Mouse (Mus musculus): ENCODE data around the gene Gm28051. TPM values are rescaled to one million over a fixed set of nuclear protein-coding genes. Genes with fewer than 3 reads are reported as not detected.
A peak's percentile ranks its signal among the peaks of the same experiment; 100 is the strongest.

Gm28051 gene
- polyA plus RNA-seq, 1 experiment from 2014 or later, result not detected

DNA sequence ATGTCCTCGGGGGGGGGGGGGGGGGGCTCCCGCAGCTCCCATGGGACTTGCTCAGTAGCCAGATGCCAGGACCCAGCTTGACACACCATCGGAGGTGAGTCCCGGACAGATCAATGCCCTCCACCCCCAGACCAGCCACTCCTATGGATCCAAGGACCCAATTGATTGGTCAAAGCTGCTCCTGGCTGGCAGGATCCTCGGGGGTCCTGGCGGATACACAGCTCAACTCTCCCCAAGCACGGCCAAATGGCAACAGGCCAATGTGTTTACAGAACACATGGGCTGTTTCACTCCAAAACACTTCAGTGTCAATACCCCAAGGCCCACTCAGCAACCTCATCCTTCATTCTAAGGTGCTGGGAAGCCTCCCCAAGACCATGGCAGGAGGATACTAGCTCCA, 65.8 kb downstream of the Gm28051 start:
- ATAC-seq (ENCODE audit: low FRiP score, low TSS enrichment), result no peak
- H3K36me3 ChIP-seq (ENCODE audit: insufficient read depth, low read length), result no peaks in the 10 kb centered on the region
- 43% methylated on average over 6 of the region's 7 CpGs for WGBS
- H3K27me3 ChIP-seq (ENCODE audit: insufficient read depth, low read length), result no peaks in the 10 kb centered on the region
- H3K9ac ChIP-seq (replicated peaks; ENCODE audit: low read length), result no peak overlapping the region
- peak overlapping the region; percentile 66; the same call in 1 of the 2 replicates for H3K27ac ChIP-seq (ENCODE audit: low read length)
- no peaks in the 10 kb centered on the region for H3K9me3 ChIP-seq (ENCODE audit: low read length)
- H3K4me1 ChIP-seq (ENCODE audit: insufficient read depth, low read length), result peaks cover 45% of the 10 kb centered on the region
- H3K4me2 ChIP-seq (replicated peaks; ENCODE audit: low read depth, low read length), result no peak overlapping the region
- H3K4me3 ChIP-seq (ENCODE audit: low read length), result no peak overlapping the region

DNA sequence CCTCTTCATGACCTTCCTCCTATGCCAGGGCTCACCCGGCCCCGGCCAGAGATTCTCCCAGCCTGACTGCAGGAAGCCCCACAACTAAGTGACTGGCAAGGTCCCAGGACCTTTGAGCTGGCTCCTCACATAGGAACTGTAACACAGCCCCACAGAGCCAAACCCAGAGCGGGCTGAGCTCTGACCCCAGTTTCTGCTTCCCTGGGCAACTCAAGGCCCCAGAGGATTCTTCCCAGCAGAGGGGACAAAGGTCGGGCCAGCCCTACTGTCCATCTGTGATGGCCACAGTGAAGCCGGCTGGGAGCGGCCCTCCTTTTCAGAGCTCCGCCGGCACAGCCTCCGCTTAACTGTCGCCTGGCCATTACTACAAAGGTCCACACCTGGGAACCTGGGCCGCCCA, 66.4 kb downstream of the Gm28051 start:
- no peaks in the 10 kb centered on the region for H3K27me3 ChIP-seq (ENCODE audit: insufficient read depth, low read length)
- H3K9ac ChIP-seq (replicated peaks; ENCODE audit: low read length), result no peak overlapping the region
- H3K4me3 ChIP-seq (ENCODE audit: low read length), result no peak overlapping the region
- no peaks in the 10 kb centered on the region for H3K36me3 ChIP-seq (ENCODE audit: insufficient read depth, low read length)
- ATAC-seq (ENCODE audit: low FRiP score, low TSS enrichment), result peak; percentile 75
- peak overlapping the region; percentile 66 for H3K27ac ChIP-seq (ENCODE audit: low read length)
- H3K4me1 ChIP-seq (ENCODE audit: insufficient read depth, low read length), result peaks cover 44% of the 10 kb centered on the region
- WGBS, result 30% methylated on average over 11 of the region's 11 CpGs
- no peak overlapping the region for H3K4me2 ChIP-seq (replicated peaks; ENCODE audit: low read depth, low read length)
- H3K9me3 ChIP-seq (ENCODE audit: low read length), result no peaks in the 10 kb centered on the region

DNA sequence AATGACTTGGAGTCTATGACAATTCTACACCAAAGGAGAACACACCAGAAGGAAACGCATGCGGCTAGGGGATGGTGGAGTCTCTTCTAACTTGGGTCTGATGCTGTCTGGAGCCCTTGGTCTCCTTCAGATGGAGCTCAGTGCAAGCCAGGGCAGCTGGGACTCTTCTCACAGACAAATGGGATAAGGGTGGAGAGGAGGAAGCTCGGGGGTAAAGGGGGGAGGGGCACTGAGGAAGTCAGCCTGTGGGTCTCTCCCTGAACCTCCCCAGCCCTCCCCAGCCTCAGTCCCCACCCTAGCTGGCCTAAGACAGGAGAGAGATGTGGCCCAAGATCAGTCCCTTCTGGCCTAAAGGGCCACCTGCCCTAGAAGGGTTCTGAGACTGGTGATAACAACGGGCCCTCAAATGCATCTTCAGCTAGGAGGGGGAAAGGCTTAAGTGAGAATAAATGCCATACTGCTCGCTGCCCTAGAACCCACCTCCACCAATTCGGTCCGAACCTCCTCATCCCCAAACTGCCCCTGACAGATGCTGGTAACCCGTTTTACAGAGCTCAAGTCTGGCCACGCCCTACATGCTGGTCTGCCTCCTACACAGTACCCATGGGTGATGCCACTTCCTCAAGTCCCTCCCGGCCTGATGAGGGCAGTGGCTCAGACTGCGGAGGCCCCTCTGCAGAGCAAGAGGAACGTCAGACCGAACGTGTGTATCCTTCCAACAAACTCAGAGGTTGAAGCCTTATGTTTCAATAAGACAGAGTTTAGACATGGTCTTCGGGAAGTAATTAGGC, 67.6 kb downstream of the Gm28051 start:
- no peak overlapping the region for H3K4me3 ChIP-seq (ENCODE audit: low read length)
- ATAC-seq (ENCODE audit: low FRiP score, low TSS enrichment), result peak; percentile 16; the same call in 1 of the 2 replicates
- no peaks in the 10 kb centered on the region for H3K36me3 ChIP-seq (ENCODE audit: insufficient read depth, low read length)
- H3K9ac ChIP-seq (replicated peaks; ENCODE audit: low read length), result no peak overlapping the region
- H3K4me2 ChIP-seq (replicated peaks; ENCODE audit: low read depth, low read length), result no peak overlapping the region
- H3K4me1 ChIP-seq (ENCODE audit: insufficient read depth, low read length), result peaks cover 43% of the 10 kb centered on the region
- H3K9me3 ChIP-seq (ENCODE audit: low read length), result no peaks in the 10 kb centered on the region
- no peaks in the 10 kb centered on the region for H3K27me3 ChIP-seq (ENCODE audit: insufficient read depth, low read length)
- 74% methylated on average over 15 of the region's 15 CpGs for WGBS
- H3K27ac ChIP-seq (ENCODE audit: low read length), result no peak overlapping the region

DNA sequence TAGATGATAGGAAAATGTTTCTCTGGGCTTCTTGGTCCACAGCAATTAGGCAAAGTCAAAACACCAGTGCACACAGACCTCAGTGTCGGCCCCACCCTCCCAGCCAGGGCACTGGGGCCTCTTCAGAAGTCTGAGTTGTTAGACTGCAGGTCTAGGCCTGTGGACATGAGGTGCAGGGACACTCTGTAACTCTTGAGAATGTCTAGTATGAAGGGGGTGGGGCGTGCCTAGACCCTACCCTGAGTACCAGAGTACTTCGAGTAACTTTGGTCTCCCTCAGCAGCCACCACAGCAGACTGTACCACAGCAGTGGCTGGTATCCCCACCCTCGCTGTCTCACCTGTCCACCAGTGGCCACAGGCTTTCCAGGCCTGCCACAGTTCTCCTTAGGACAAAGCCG, 71.2 kb downstream of the Gm28051 start:
- Histone ChIP-seq H3K4me3 (ENCODE audit: low read length) (no peak overlapping the region), H3K4me2 (replicated peaks; ENCODE audit: low read depth, low read length) (no peak overlapping the region), H3K36me3 (ENCODE audit: insufficient read depth, low read length) (no peaks in the 10 kb centered on the region), H3K4me1 (ENCODE audit: insufficient read depth, low read length) (peaks cover 54% of the 10 kb centered on the region), H3K9me3 (ENCODE audit: low read length) (no peaks in the 10 kb centered on the region), H3K27me3 (ENCODE audit: insufficient read depth, low read length) (no peaks in the 10 kb centered on the region), H3K27ac (ENCODE audit: low read length) (no peak overlapping the region), H3K9ac (replicated peaks; ENCODE audit: low read length) (no peak overlapping the region)
- WGBS, result 92% methylated on average over 5 of the region's 5 CpGs
- ATAC-seq (ENCODE audit: low FRiP score, low TSS enrichment), result no peak

DNA sequence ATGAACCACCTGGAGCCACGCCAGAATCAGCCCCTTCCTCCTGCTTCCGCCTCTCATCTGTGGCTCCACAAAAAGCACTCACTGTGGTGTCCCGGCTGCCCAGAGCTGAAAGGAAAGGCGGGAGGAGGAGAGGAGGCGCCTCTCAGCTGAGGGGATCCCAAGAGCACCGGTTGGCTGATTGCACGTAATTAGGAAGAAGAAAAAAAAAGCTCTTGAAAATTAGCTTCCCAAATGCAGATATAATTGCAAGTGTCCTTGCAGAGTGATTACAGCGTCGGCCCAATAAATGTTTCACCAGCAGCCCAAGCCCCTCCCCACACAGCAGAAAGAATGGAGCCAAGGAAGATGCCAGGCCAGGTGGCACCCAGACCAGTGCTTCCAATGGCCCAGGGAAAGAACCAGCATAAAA, 72.0 kb downstream of the Gm28051 start:
- Histone ChIP-seq H3K9me3 (ENCODE audit: low read length) (no peaks in the 10 kb centered on the region), H3K9ac (replicated peaks; ENCODE audit: low read length) (no peak overlapping the region), H3K4me3 (ENCODE audit: low read length) (no peak overlapping the region), H3K4me1 (ENCODE audit: insufficient read depth, low read length) (peaks cover 53% of the 10 kb centered on the region), H3K27ac (ENCODE audit: low read length) (no peak overlapping the region), H3K4me2 (replicated peaks; ENCODE audit: low read depth, low read length) (no peak overlapping the region), H3K36me3 (ENCODE audit: insufficient read depth, low read length) (no peaks in the 10 kb centered on the region), H3K27me3 (ENCODE audit: insufficient read depth, low read length) (no peaks in the 10 kb centered on the region)
- 16% methylated on average over 9 of the region's 9 CpGs for WGBS
- ATAC-seq (ENCODE audit: low FRiP score, low TSS enrichment), result no peak; the same call in 1 of the 2 replicates

DNA sequence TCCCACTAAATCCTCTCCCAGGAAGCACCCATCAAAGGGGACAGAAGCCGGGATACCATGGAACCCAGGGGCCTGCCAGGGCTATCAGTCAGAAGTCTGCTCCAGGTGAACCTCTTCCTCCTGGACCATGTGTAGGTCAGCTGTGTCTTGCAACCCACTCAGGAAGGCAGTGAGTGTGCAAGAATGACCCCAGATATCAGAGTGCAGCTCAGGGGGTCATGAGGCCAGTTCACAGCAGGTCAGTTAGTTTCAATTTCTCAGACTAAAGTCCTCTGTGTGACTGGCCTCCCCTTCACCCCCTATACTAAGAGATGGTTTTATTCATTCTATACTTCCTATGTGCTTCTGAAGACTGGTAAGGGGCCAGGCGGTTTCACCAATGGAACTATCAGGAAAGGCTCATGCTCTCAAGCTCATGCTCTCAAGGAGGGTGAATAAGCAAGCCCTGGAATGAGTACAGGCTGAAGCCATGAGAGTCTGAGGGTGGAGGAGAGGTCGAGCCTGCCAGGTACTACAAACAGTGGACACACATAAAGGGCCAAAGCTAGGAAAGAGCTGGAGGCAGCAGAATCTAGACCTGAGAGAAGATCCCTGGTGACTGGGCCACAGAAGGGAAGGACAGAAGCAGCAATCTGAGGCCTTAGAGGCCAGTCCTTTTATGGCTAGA, 72.7 kb downstream of the Gm28051 start:
- H3K9me3 ChIP-seq (ENCODE audit: low read length), result no peaks in the 10 kb centered on the region
- H3K4me3 ChIP-seq (ENCODE audit: low read length), result no peak overlapping the region
- peaks cover 47% of the 10 kb centered on the region for H3K4me1 ChIP-seq (ENCODE audit: insufficient read depth, low read length)
- 72% methylated on average over 3 of the region's 3 CpGs for WGBS
- no peaks in the 10 kb centered on the region for H3K27me3 ChIP-seq (ENCODE audit: insufficient read depth, low read length)
- ATAC-seq (ENCODE audit: low FRiP score, low TSS enrichment), result no peak
- no peak overlapping the region for H3K9ac ChIP-seq (replicated peaks; ENCODE audit: low read length)
- H3K4me2 ChIP-seq (replicated peaks; ENCODE audit: low read depth, low read length), result no peak overlapping the region
- H3K27ac ChIP-seq (ENCODE audit: low read length), result no peak overlapping the region
- H3K36me3 ChIP-seq (ENCODE audit: insufficient read depth, low read length), result no peaks in the 10 kb centered on the region

- H3K9ac ChIP-seq (replicated peaks; ENCODE audit: low read length), result no peak overlapping the region
- no peaks in the 10 kb centered on the region for H3K9me3 ChIP-seq (ENCODE audit: low read length)
- peaks cover 47% of the 10 kb centered on the region for H3K4me1 ChIP-seq (ENCODE audit: insufficient read depth, low read length)
- ATAC-seq (ENCODE audit: low FRiP score, low TSS enrichment), result no peak
- no peak overlapping the region for H3K4me2 ChIP-seq (replicated peaks; ENCODE audit: low read depth, low read length)
- H3K36me3 ChIP-seq (ENCODE audit: insufficient read depth, low read length), result no peaks in the 10 kb centered on the region
- H3K27me3 ChIP-seq (ENCODE audit: insufficient read depth, low read length), result no peaks in the 10 kb centered on the region
- H3K27ac ChIP-seq (ENCODE audit: low read length), result no peak overlapping the region
- no peak overlapping the region for H3K4me3 ChIP-seq (ENCODE audit: low read length)
- 66% methylated on average over 5 of the region's 5 CpGs for WGBS
These were observed 73.6 kb downstream of the Gm28051 start for GRCm38 (mm10) chr12:102683979-102684378.

- Histone ChIP-seq H3K4me3 (ENCODE audit: low read length) (no peak overlapping the region), H3K4me2 (replicated peaks; ENCODE audit: low read depth, low read length) (no peak overlapping the region), H3K4me1 (ENCODE audit: insufficient read depth, low read length) (peaks cover 49% of the 10 kb centered on the region), H3K36me3 (ENCODE audit: insufficient read depth, low read length) (no peaks in the 10 kb centered on the region), H3K27ac (ENCODE audit: low read length) (no peak overlapping the region), H3K27me3 (ENCODE audit: insufficient read depth, low read length) (no peaks in the 10 kb centered on the region), H3K9ac (replicated peaks; ENCODE audit: low read length) (no peak overlapping the region), H3K9me3 (ENCODE audit: low read length) (no peaks in the 10 kb centered on the region)
- no peak for ATAC-seq (ENCODE audit: low FRiP score, low TSS enrichment)
- 68% methylated on average over 6 of the region's 6 CpGs for WGBS
These were observed 74.1 kb downstream of the Gm28051 start for GRCm38 (mm10) chr12:102683438-102683837.

DNA sequence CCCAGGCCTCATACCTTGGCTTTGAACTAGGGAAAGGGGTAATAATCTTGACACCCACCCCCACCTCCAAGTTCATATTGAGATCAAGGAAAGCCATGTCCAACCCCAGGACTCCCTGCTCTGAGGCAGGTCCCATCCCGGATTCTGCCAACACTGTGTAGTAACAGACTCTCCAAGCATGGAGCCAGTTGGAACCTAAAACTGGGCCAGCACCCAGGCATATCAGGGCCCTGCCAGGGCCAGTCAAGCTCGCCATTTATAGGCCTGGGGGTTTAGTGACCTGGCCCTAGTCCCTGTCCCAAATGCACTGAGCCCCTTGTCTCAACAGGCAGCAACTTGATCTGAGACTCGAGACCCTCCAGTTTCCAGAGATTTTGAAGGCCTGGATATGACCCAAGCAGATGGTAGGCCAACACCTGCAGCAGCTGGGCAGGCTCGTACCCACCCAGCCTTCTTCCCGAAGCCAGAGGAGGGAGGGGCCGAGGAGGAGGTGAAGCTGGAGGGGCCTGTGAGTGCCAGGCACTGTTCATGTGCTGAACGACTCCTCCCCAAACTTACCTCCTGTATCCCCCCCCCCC, 74.8 kb downstream of the Gm28051 start:
- no peak overlapping the region for H3K9ac ChIP-seq (replicated peaks; ENCODE audit: low read length)
- H3K4me3 ChIP-seq (ENCODE audit: low read length), result no peak overlapping the region
- H3K36me3 ChIP-seq (ENCODE audit: insufficient read depth, low read length), result no peaks in the 10 kb centered on the region
- H3K27me3 ChIP-seq (ENCODE audit: insufficient read depth, low read length), result no peaks in the 10 kb centered on the region
- H3K9me3 ChIP-seq (ENCODE audit: low read length), result no peaks in the 10 kb centered on the region
- no peak overlapping the region for H3K27ac ChIP-seq (ENCODE audit: low read length)
- WGBS, result 69% methylated on average over 7 of the region's 7 CpGs
- no peak overlapping the region for H3K4me2 ChIP-seq (replicated peaks; ENCODE audit: low read depth, low read length)
- no peak for ATAC-seq (ENCODE audit: low FRiP score, low TSS enrichment)
- H3K4me1 ChIP-seq (ENCODE audit: insufficient read depth, low read length), result peaks cover 49% of the 10 kb centered on the region

DNA sequence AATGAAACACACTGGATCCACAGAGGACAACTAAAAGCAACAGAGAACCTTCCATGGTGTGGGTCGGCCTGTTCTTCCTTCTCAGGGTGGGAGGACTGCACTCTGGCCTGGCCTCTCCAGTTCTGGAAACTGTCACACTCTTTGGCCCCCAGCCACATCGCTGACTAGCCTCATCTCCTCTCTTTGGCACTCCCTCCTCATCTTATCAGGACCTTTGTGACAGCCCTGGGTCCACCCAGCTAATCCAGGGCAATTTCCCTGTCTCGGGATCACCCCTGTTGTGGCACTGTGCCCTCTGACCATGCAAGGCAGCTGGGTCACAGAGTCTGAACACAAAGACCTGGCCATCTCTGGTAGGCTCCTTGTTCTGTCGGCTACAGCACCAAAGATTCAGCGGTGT, 75.5 kb downstream of the Gm28051 start:
- no peak overlapping the region for H3K27ac ChIP-seq (ENCODE audit: low read length)
- ATAC-seq (ENCODE audit: low FRiP score, low TSS enrichment), result no peak
- no peak overlapping the region for H3K4me2 ChIP-seq (replicated peaks; ENCODE audit: low read depth, low read length)
- H3K9ac ChIP-seq (replicated peaks; ENCODE audit: low read length), result no peak overlapping the region
- no peak overlapping the region for H3K4me3 ChIP-seq (ENCODE audit: low read length)
- peaks cover 49% of the 10 kb centered on the region for H3K4me1 ChIP-seq (ENCODE audit: insufficient read depth, low read length)
- no peaks in the 10 kb centered on the region for H3K36me3 ChIP-seq (ENCODE audit: insufficient read depth, low read length)
- 80% methylated on average over 5 of the region's 5 CpGs for WGBS
- H3K9me3 ChIP-seq (ENCODE audit: low read length), result no peaks in the 10 kb centered on the region
- no peaks in the 10 kb centered on the region for H3K27me3 ChIP-seq (ENCODE audit: insufficient read depth, low read length)
